Mouse (Mus musculus): ENCODE measurements at regions not wholly inside any gene's neighbourhood (a gene's known extent, or its start where the extent isn't known, plus 50 kb on each side); places are given as distances from the start of the nearest gene placed in this dataset.

DNA sequence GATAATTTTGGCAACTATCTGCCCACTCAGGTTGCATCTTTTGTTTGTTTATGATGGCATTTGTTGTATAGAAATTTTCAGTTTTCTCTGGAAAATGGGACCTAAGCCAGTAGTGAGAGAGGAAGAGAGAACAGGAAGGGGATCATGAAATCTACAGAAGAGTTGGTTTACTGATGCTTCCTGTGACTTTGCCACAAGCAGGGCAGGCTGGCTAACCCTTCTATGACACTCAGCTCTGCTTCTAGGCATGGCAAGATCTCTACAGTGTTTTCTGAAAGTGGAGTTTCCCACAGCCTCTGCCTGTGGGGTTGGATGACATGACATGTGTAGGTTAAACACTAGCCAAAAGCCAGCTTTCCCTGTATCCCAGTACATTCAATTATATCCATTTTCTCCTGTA, 217.7 kb upstream of the Jun start:
- TF ChIP-seq CTCF (IDR thresholded peaks at IDR 0.05; ENCODE audit: low read depth) (no peak), EP300 (optimal IDR thresholded peaks at IDR 0.05) (no peak)
